Mouse (Mus musculus) G1E (cell line): ENCODE results near the gene Iqch. TPM values are rescaled to one million over a fixed set of nuclear protein-coding genes. Genes with fewer than 3 reads are reported as not detected.
A peak's percentile ranks its signal among the peaks of the same experiment; 100 is the strongest.

ENCODE experiments used
- ATAC-seq: 2 replicates; pipeline ENCODE4 v1.8.0; 2016; ENCODE audit warnings: mild to moderate bottlenecking; ENCODE audit not compliant: insufficient number of reproducible peaks, poor library complexity, low FRiP score, severe bottlenecking; ENCODE audit errors: extremely low read depth
- DNase-seq: peaks from one replicate; pipeline ENCODE4 v3.0.0; 2012; ENCODE audit warnings: low spot score
- H3K27me3 ChIP-seq: 2 replicates; pipeline ENCODE4 v1.6.1; 2012; ENCODE audit warnings: mild to moderate bottlenecking, low read length, inconsistent platforms; ENCODE audit not compliant: insufficient read depth
- H3K36me3 ChIP-seq: replicated peaks from 2 replicates; pipeline ENCODE3; 2012; ENCODE audit warnings: mild to moderate bottlenecking, inconsistent platforms
- H3K4me1 ChIP-seq: 2 replicates; pipeline ENCODE4 v1.6.1; 2012; ENCODE audit warnings: low read depth, low read length, inconsistent platforms, mixed read lengths; ENCODE audit not compliant: insufficient read depth
- H3K4me3 ChIP-seq: 2 replicates; pipeline ENCODE4 v1.5.1; 2012; ENCODE audit warnings: low read depth, mild to moderate bottlenecking, inconsistent platforms, low read length, moderate library complexity, mixed read lengths
- H3K9me3 ChIP-seq: replicated peaks from 2 replicates; pipeline ENCODE4 v1.6.1; 2012; ENCODE audit warnings: inconsistent platforms
- CTCF ChIP-seq: IDR thresholded peaks from 2 replicates; pipeline ENCODE4 v1.5.1; 2012; ENCODE audit warnings: low read depth, low read length, inconsistent platforms, mixed read lengths
- GATA1 ChIP-seq: IDR thresholded peaks from 2 replicates; pipeline ENCODE4 v1.6.1; 2012; ENCODE audit warnings: borderline replicate concordance, low read length, inconsistent platforms, mixed read lengths
- GATA2 ChIP-seq: IDR thresholded peaks from 2 replicates; pipeline ENCODE4 v1.6.1; 2012; ENCODE audit warnings: low read depth, low read length, inconsistent platforms, borderline replicate concordance
- POLR2AphosphoS5 ChIP-seq: IDR thresholded peaks from 2 replicates; pipeline ENCODE4 v1.6.1; 2012; ENCODE audit warnings: low read depth, low read length, inconsistent platforms; ENCODE audit not compliant: insufficient replicate concordance
- TAL1 ChIP-seq: conservative IDR thresholded peaks from 2 replicates; pipeline ENCODE4 v1.6.1; 2012; ENCODE audit warnings: low read depth, low read length, inconsistent platforms, mixed read lengths
- polyA plus RNA-seq: library from polyadenylated mRNA; stranded (reverse); fragments of >175 nt; gene quantifications from 2 replicates; pipeline ENCODE4 v1.2.3, GENCODE M21; 2012
- total RNA-seq, 2 experiments: library from RNA; stranded (forward) in 1 of 2; stranded (reverse) in 1 of 2; fragments of 200-1000 nt in 1 of 2; fragments of >200 nt in 1 of 2; fragmentation: Nextera tagmentation in 1 of 2; gene quantifications; 2 replicates each; pipeline ENCODE4 v1.2.3; 2014 to 2017

Iqch gene
- total and polyA plus RNA-seq, 3 experiments: 0.22 TPM; not detected in 2

DNA sequence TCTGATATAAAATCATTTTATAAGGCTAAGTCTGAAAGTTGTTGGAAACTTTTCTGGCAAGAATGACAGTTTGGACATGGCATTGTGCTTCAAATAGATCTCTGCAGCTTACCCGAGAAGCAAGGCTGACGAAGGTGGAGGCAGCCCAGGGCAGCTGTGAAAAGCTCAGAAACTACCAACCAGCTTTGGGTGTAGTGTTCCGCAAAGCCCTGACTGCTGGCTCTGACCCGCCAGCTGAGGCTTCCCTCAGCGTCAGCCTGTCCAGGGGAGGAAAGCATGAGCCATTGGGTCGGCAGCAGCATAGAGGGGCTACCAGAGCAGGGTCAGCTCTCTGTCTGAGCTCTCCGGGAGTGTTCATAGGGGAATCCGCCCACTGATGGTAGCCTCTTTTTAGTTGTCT, 7.0 kb upstream of the Iqch start:
- Histone ChIP-seq H3K4me3 (no peak overlapping the region), H3K36me3 (peaks cover 65% of the 10 kb centered on the region), H3K4me1 (peaks cover 23% of the 10 kb centered on the region), H3K27me3 (no peaks in the 10 kb centered on the region), H3K9me3 (no peaks in the 10 kb centered on the region)
- no peak for ATAC-seq
- no peak for DNase-seq
- TF ChIP-seq GATA2: no peak
- TF ChIP-seq CTCF: no peak
- TF ChIP-seq POLR2AphosphoS5: no peak
- TF ChIP-seq TAL1: no peak
- TF ChIP-seq GATA1: no peak

DNA sequence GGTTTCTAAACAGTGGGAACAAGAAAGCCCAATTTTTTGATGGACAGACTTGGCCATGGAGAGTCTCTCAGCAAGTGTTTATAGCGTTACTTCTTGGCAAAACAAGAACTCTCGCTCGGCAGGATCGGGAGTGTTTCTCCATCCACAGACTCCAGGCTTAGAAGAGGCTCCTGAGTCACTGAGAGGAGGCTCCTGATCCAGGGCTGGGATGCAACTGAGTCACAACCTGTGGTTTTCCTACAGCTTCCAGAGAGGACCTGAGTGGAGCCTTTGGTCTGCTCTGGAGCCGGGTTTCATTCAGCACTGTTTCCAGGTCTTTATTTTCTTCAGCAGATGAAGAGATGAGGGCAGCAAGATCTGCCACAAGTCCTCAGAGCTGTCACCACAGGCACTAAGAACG, 5.7 kb upstream of the Iqch start:
- no peak overlapping the region for H3K4me3 ChIP-seq
- no peaks in the 10 kb centered on the region for H3K27me3 ChIP-seq
- H3K36me3 ChIP-seq: peaks cover 57% of the 10 kb centered on the region
- no peak for ATAC-seq
- no peak for DNase-seq
- H3K4me1 ChIP-seq: peaks cover 29% of the 10 kb centered on the region
- no peaks in the 10 kb centered on the region for H3K9me3 ChIP-seq
- TF ChIP-seq TAL1: no peak
- no peak for TF ChIP-seq GATA2
- TF ChIP-seq CTCF: no peak
- no peak for TF ChIP-seq GATA1
- TF ChIP-seq POLR2AphosphoS5: no peak

DNA sequence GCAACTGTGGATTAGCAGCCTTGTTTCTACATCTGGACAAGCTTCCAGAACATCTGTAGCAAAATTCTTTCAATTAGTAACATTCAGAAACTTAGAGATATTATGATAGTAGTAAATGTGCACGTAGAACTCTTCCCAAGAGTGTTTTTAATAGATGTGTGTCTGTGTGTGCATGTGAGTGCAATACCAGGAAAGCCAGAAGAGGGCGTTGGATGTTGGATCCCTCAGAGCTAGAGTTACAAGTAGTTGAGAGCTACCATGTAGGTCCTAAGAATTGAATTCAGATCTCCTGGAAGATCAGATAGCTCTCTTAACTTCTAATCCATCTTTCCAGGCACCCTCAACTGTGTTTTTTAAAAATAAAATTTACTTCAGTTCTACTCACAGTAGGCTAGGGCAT, 4.3 kb upstream of the Iqch start:
- TF ChIP-seq TAL1 (no peak), CTCF (no peak), GATA1 (no peak), GATA2 (no peak), POLR2AphosphoS5 (no peak)
- Histone ChIP-seq H3K27me3 (no peaks in the 10 kb centered on the region), H3K4me3 (no peak overlapping the region), H3K4me1 (peaks cover 25% of the 10 kb centered on the region), H3K9me3 (no peaks in the 10 kb centered on the region), H3K36me3 (peaks cover 43% of the 10 kb centered on the region)
- no peak for DNase-seq
- ATAC-seq: no peak

DNA sequence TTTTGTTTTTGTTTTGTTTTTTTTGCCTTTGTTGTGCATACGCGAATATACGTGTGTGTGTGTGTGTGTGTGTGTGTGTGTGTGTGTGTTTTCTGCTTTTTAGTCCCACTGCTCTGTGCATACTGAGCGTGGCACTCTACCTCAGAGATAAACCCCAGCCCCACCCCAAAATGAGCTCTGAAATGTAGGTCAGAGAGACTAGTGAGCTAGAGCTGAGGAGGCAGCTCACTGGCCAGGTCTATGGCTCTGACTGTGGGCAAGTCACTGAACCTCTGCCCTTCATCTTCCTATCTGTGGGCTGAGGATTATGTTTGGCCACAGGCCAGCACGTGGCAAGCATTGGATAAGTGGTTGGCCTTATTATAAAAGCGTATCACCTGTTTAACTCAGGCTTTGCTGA, 1.6 kb upstream of the Iqch start:
- no peak for TF ChIP-seq TAL1
- no peak for TF ChIP-seq CTCF
- TF ChIP-seq POLR2AphosphoS5: no peak
- no peak for TF ChIP-seq GATA2
- TF ChIP-seq GATA1: no peak
- DNase-seq: peak; percentile 19
- H3K4me1 ChIP-seq: peaks cover 20% of the 10 kb centered on the region
- peak overlapping the region; percentile 89; the same call in 1 of the 2 replicates for H3K4me3 ChIP-seq
- peaks cover 22% of the 10 kb centered on the region for H3K36me3 ChIP-seq
- ATAC-seq: no peak
- no peaks in the 10 kb centered on the region for H3K9me3 ChIP-seq
- peaks cover 9% of the 10 kb centered on the region for H3K27me3 ChIP-seq

DNA sequence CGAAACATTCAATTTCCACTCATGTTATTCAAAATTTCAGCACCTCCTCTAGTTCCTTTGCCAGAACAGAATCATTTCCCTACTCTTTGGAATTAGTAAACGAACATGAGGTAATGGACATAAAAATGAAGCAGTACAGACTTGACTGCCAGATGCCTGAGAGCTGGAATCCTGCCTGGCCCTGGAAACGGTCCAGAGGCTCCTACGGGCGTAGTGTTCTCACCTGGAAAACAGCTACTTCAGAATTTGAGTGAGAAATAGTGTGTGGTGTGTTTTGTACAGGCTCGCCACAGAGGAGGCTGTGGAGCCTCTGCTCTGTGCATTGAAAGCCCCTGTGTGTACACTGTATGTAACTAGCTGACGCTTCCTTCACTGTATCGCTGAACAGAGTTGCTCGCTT, 5.6 kb downstream of the Iqch start:
- H3K9me3 ChIP-seq: no peaks in the 10 kb centered on the region
- no peak for DNase-seq
- no peak for ATAC-seq
- no peak overlapping the region for H3K4me3 ChIP-seq
- peaks cover 1% of the 10 kb centered on the region; the same call in 1 of the 2 replicates for H3K4me1 ChIP-seq
- H3K27me3 ChIP-seq: peaks cover 34% of the 10 kb centered on the region
- TF ChIP-seq GATA1 (no peak), TAL1 (no peak), CTCF (no peak), POLR2AphosphoS5 (no peak), GATA2 (no peak)
- H3K36me3 ChIP-seq: no peaks in the 10 kb centered on the region

DNA sequence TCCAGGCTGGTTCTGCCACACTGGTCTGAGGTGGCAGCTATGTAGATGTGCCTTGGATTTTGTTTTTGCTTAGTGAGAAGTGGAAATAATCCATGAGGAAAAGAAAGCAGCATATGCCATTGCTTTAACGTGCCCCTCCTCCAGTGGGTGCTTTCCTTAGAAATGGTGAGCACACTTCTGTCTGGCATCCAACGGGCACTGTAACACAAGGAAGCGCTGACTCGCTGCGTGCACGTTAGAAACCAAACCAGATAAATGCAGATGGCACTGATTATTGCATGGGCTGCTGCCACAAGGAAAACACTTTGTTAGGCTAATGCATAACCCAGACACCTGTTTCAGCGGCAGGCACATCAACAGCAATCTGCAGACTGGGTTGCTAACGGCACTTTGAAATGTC, 6.6 kb downstream of the Iqch start:
- Histone ChIP-seq H3K27me3 (peaks cover 39% of the 10 kb centered on the region), H3K36me3 (no peaks in the 10 kb centered on the region), H3K4me1 (peaks cover 3% of the 10 kb centered on the region; the same call in 1 of the 2 replicates), H3K9me3 (no peaks in the 10 kb centered on the region), H3K4me3 (no peak overlapping the region)
- DNase-seq: no peak
- no peak for TF ChIP-seq CTCF
- TF ChIP-seq TAL1: no peak
- TF ChIP-seq GATA1: no peak
- no peak for TF ChIP-seq POLR2AphosphoS5
- no peak for ATAC-seq
